Mouse (Mus musculus) bone marrow macrophage, adult 2 months (primary cell): ENCODE results near the gene Myrip.

Experiments
- CTCF ChIP-seq: IDR thresholded peaks from 2 replicates; pipeline ENCODE4 v1.5.1; 2012; ENCODE audit warnings: low read depth, mild to moderate bottlenecking, low read length, moderate library complexity
- POLR2A ChIP-seq: IDR thresholded peaks from 2 replicates; pipeline ENCODE4 v1.6.1; 2012; ENCODE audit warnings: mild to moderate bottlenecking, low read depth, low read length, borderline replicate concordance

DNA sequence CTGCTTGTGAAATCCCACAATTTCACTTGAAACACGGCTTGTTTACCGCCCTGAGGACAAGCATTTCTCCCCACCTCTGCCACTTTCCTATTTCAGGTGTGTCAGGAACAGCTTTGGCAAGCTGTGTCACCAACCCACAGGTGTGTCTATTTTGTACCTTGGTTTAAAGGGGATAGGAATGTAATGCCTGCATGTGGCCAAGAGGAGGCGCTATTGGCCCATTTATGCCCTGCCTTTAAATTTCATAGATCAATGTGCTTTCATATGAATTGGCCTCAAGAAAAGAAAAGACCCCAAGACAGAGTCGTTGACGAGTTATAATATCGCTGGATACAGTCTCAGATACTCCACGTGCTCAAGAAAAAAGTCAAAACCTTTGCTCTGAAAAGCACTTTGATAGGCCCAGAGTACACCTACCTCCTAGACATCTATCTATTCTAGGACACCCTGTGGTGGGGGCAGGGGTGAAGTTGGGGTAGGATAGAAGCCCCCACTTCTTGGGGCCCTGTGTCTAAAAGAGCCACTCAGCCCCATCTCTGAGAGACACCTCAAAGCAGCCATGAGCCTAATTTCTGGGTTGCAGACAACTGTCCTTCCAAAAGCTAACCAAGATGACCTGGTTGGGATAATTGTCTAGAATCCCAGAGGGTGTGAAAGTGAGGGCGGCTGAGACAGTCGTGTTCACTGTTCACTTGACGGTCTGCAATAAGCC, 200.0 kb downstream of the Myrip start:
- no peak for TF ChIP-seq CTCF
- TF ChIP-seq POLR2A = no peak
